Mouse (Mus musculus) forebrain, embryonic 11.5 days (tissue): ENCODE measurements around the gene P4ha2. TPM values are rescaled to one million over a fixed set of nuclear protein-coding genes. Genes with fewer than 3 reads are reported as not detected.

Experiments
- ATAC-seq: fragments of 200-750 bp; cut with Nextera tagmentation; replicated peaks from 2 replicates; pipeline ENCODE4 v1.8.0; 2017; ENCODE audit warnings: moderate TSS enrichment; ENCODE audit not compliant: low FRiP score
- DNase-seq: peaks from one replicate; pipeline ENCODE4 v3.0.0-alpha.2; 2017; ENCODE audit warnings: low spot score
- H3K27ac ChIP-seq: fragments of 300-500 bp; sonication (generic); 2 replicates; pipeline ENCODE4 v1.5.1; 2014; ENCODE audit warnings: low read depth, low read length
- H3K27me3 ChIP-seq: fragments of 300-500 bp; sonication (generic); 2 replicates; pipeline ENCODE4 v1.6.1; 2014; ENCODE audit warnings: mild to moderate bottlenecking, low read length, mixed read lengths; ENCODE audit not compliant: control insufficient read depth, insufficient read depth
- H3K36me3 ChIP-seq: fragments of 300-500 bp; sonication (generic); 2 replicates; pipeline ENCODE4 v1.6.1; 2014; ENCODE audit warnings: mild to moderate bottlenecking, low read length, moderate library complexity, mixed read lengths; ENCODE audit not compliant: control insufficient read depth, insufficient read depth
- H3K4me1 ChIP-seq: fragments of 300-500 bp; sonication (generic); replicated peaks from 2 replicates; pipeline ENCODE4 v1.6.1; 2014; ENCODE audit warnings: low read length, mixed read lengths; ENCODE audit not compliant: control insufficient read depth, insufficient read depth
- H3K4me2 ChIP-seq: fragments of 300-500 bp; sonication (generic); 2 replicates; pipeline ENCODE4 v1.6.1; 2014; ENCODE audit warnings: low read depth, mild to moderate bottlenecking, low read length, moderate library complexity, mixed read lengths; ENCODE audit not compliant: severe bottlenecking
- H3K4me3 ChIP-seq: fragments of 300-500 bp; sonication (generic); 2 replicates; pipeline ENCODE4 v1.5.1; 2014; ENCODE audit warnings: low read depth, low read length
- H3K9ac ChIP-seq: fragments of 300-500 bp; sonication (generic); 2 replicates; pipeline ENCODE4 v1.6.1; 2014; ENCODE audit warnings: low read length
- H3K9me3 ChIP-seq: fragments of 300-500 bp; sonication (generic); 2 replicates; pipeline ENCODE4 v1.6.1; 2016; ENCODE audit warnings: low read length, mixed read lengths; ENCODE audit not compliant: control insufficient read depth
- WGBS: fragments of 180-500 bp; shearing (Covaris S2); extraction: QIAGEN DNeasy Blood & Tissue Kit; methylation state at CpG from one replicate; pipeline ENCODE4 v1.1.7; 2014; 5-methylcytosine and 5-hydroxymethylcytosine counted together
- polyA plus RNA-seq: library from polyadenylated mRNA; unstranded; fragments of >200 nt; fragmentation: Nextera tagmentation; extraction: Ambion mirVana; gene quantifications from 2 replicates; pipeline ENCODE4 v1.2.1, GENCODE M21; 2014

P4ha2 gene
- polyA plus RNA-seq, 1 experiment from 2014 or later, result 16.4 TPM

DNA sequence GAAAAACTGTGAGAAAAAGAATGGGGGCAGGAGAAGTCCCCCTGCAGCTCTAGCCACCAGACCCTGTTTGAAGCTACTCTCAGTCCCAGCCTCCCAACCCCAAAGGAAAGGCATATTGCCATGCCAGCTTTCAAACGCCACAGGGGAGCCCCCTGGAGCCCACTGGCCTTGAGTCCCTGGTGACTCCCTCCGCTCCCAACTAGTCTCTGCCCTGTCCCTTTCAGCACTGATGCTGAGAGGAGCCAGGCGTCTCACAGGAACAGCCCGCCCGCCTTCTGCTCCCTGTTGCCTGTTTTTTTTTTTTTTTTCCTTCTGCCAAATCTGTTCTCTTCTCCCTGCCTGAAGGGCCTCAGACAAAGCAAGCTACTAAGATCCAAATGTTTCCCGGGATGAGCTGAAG is 41.3 kb upstream of the P4ha2 start:
- DNase-seq (peak; percentile 45), ATAC-seq (no peak)
- peak overlapping the region; percentile 44; the same call in 1 of the 2 replicates for H3K9ac ChIP-seq
- H3K9me3 ChIP-seq, result no peaks in the 10 kb centered on the region
- H3K4me1 ChIP-seq, result peaks cover 18% of the 10 kb centered on the region
- H3K27me3 ChIP-seq, result no peaks in the 10 kb centered on the region
- no peak overlapping the region for H3K4me3 ChIP-seq
- 6% methylated on average over 6 of the region's 6 CpGs for WGBS
- no peaks in the 10 kb centered on the region for H3K36me3 ChIP-seq
- H3K4me2 ChIP-seq, result no peak overlapping the region; the same call in 1 of the 2 replicates
- peak overlapping the region; percentile 37 for H3K27ac ChIP-seq

DNA sequence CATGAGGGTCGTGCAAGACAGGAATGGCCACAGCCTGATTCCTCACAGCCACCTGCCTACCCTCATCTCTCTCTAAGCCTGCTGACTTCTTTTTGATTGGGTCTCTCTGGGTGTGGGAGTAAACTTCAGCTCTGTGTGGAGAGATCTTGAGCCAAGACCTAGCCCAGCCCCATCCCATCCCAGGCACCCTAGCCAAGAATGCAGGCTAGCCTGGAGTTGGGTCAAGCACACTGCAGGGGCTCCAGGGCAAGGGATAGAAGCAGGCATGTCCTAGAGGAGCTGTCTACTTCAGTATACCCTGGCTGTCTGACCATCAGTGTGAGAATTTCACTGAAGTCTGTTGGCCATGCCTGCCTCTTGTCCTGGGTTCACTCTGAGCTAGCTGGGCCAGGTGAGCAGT is 40.4 kb upstream of the P4ha2 start:
- DNase-seq (peak; percentile 40), ATAC-seq (no peak)
- Histone ChIP-seq H3K4me1 (peaks cover 18% of the 10 kb centered on the region), H3K4me2 (no peak overlapping the region), H3K9ac (no peak overlapping the region), H3K9me3 (no peaks in the 10 kb centered on the region), H3K4me3 (no peak overlapping the region), H3K27ac (no peak overlapping the region), H3K27me3 (no peaks in the 10 kb centered on the region), H3K36me3 (no peaks in the 10 kb centered on the region)
- WGBS, result 42% methylated on average over 1 of the region's 1 CpGs

DNA sequence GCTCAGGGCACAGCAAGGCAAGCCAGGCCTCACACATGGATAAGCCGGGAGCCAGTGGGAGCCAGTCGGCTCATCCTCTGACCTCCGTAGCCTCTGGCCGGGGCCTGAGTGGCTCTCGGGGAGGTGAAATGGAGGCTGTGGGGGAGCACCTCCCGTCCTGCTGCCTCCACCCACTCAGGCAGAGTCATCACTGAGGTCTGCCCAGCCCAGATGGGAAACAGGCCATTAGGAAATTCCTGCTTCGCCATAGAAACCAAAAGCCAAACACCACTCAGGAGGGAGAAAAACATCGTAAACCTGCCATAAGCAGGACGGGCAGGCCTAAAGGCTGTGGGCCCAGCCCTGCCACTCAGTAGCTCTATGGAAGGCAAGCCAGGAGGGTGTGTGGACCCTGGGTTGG is 39.6 kb upstream of the P4ha2 start:
- Histone ChIP-seq H3K4me1 (peaks cover 18% of the 10 kb centered on the region), H3K4me2 (no peak overlapping the region)

DNA sequence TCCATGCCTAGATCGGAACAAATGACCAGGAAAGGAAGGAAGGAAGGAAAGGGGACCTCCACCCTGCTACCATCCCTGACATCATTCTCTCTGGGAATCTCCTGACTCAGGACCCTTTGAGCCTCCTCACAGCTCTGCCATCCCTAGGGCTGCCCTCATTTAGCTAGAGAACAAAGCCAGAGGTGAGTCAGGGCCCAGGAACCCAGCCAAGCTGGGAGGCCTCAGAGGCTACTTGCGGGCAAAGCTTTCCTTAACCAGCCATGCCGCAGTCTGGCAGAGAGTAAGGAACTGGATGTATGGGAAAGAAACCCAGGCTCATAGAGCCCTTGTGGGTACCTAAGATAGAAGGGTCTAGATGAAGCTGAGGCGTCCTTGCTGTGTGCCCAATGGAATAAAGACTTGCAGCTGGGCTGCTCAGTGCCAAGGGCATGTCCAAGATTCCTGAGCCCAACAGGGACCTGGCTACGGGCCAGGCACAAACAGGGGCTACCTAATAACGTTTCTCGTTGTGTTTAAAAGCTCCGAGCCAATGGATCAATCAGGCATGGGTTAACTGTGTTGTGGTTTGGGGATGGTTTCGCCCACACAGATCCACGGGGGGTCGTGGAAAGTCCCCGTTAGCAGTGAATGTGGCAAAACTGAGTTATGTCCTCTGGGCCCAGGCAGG is 37.7 kb upstream of the P4ha2 start:
- Histone ChIP-seq H3K27ac (no peak overlapping the region), H3K9me3 (no peaks in the 10 kb centered on the region), H3K4me2 (no peak overlapping the region), H3K4me3 (no peak overlapping the region), H3K36me3 (no peaks in the 10 kb centered on the region), H3K27me3 (no peaks in the 10 kb centered on the region), H3K4me1 (peaks cover 18% of the 10 kb centered on the region), H3K9ac (no peak overlapping the region)
- ATAC-seq (no peak), DNase-seq (no peak)
- WGBS, result 73% methylated on average over 12 of the region's 12 CpGs

More for the DNA sequence above, 39.6 kb upstream of the P4ha2 start:
- ATAC-seq (no peak), DNase-seq (no peak)
- 53% methylated on average over 9 of the region's 9 CpGs for WGBS
- Histone ChIP-seq H3K9me3 (no peaks in the 10 kb centered on the region), H3K4me3 (no peak overlapping the region), H3K27ac (no peak overlapping the region), H3K27me3 (no peaks in the 10 kb centered on the region), H3K9ac (no peak overlapping the region), H3K36me3 (no peaks in the 10 kb centered on the region)

DNA sequence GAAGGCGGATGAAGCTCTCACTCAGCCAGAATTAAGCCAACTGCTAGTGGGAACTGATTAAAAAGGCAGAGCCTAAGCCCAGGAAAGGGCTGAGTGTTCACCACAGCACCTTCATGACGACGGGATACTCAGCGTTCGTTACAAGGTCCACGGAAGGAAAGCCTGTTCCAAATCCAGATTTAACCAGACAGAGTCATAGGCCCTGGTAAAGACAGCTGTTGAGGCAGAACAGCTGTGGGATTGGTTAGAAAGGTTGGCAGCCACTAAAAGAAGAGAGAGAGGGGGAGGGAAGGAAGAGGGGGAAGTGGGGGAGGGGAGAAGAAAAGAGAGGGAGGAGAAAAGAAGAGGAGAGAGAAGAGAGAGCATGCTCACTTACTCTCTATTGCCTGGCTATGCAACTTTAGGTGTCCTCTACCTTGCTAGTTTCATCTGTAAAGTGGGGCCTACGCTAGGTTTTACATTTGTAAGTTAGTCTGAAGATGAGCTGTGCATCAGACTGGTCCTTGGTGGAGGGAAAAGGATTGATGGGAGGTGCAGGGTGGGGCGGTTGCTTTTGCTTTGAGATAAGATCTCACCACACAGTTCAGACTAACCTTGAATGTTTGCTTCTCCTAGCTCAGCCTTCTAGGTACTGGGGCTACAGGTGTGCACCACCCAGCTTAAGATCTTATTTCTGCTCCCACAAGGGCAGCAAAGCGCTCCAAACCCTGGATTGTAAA is 37.0 kb upstream of the P4ha2 start:
- Histone ChIP-seq H3K27me3 (no peaks in the 10 kb centered on the region), H3K36me3 (no peaks in the 10 kb centered on the region), H3K4me3 (no peak overlapping the region), H3K4me1 (peaks cover 17% of the 10 kb centered on the region), H3K9ac (no peak overlapping the region), H3K4me2 (no peak overlapping the region), H3K9me3 (no peaks in the 10 kb centered on the region), H3K27ac (no peak overlapping the region)
- ATAC-seq, result no peak
- 82% methylated on average over 9 of the region's 9 CpGs for WGBS
- DNase-seq, result no peak

DNA sequence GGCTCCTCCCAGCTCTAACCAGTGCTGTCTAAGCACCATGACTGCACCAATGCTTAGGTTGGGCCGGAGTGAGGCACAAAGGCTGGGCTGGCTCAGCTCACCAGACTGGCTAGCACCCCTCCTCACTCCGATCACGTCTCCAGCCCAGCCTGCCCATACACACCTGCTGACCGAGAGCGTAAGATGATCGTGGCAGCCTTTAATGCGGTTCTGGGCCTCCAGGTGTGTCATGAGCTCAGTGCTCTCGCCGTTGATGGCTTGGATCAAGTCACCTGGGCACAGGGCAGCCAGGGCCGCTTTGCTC is 36.5 kb upstream of the P4ha2 start:
- ATAC-seq, result no peak
- no peaks in the 10 kb centered on the region for H3K27me3 ChIP-seq
- no peak overlapping the region for H3K4me2 ChIP-seq
- H3K4me1 ChIP-seq, result peaks cover 13% of the 10 kb centered on the region
- no peak for DNase-seq
- 86% methylated on average over 10 of the region's 10 CpGs for WGBS
- H3K27ac ChIP-seq, result no peak overlapping the region
- no peaks in the 10 kb centered on the region for H3K9me3 ChIP-seq
- H3K9ac ChIP-seq, result no peak overlapping the region
- no peaks in the 10 kb centered on the region for H3K36me3 ChIP-seq
- no peak overlapping the region for H3K4me3 ChIP-seq

DNA sequence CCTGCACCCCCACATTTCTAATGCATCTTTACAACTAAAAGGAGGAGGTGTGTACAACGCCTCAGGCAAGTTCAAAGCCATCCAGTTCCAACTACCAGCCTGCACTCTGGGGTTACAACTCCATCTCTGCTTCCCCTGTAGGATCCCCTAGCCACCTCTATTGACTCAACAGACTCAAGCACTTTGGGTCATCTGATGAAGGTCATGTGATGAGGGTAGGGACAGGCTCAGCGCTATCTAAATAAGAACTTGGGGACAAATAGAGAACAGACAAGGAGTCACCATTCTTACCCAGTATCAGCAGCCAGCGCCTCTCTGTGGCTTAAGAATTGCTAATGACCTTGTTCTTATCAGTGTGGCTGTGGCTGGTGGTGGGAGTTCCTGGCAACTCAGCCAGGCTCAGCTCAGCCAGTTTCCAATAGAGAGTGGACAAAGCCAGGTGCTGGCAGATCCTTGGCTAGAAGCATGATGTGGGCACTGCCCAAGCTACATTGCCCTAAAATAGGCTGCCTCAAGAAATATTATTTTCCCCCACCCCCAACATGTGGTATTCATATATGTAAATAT is 35.4 kb upstream of the P4ha2 start:
- H3K4me2 ChIP-seq, result no peak overlapping the region
- WGBS, result 79% methylated on average over 3 of the region's 3 CpGs
- DNase-seq, result no peak
- no peaks in the 10 kb centered on the region for H3K36me3 ChIP-seq
- H3K27me3 ChIP-seq, result no peaks in the 10 kb centered on the region
- ATAC-seq, result no peak
- peaks cover 9% of the 10 kb centered on the region for H3K4me1 ChIP-seq
- H3K4me3 ChIP-seq, result no peak overlapping the region
- no peak overlapping the region for H3K27ac ChIP-seq
- H3K9me3 ChIP-seq, result no peaks in the 10 kb centered on the region
- H3K9ac ChIP-seq, result no peak overlapping the region

DNA sequence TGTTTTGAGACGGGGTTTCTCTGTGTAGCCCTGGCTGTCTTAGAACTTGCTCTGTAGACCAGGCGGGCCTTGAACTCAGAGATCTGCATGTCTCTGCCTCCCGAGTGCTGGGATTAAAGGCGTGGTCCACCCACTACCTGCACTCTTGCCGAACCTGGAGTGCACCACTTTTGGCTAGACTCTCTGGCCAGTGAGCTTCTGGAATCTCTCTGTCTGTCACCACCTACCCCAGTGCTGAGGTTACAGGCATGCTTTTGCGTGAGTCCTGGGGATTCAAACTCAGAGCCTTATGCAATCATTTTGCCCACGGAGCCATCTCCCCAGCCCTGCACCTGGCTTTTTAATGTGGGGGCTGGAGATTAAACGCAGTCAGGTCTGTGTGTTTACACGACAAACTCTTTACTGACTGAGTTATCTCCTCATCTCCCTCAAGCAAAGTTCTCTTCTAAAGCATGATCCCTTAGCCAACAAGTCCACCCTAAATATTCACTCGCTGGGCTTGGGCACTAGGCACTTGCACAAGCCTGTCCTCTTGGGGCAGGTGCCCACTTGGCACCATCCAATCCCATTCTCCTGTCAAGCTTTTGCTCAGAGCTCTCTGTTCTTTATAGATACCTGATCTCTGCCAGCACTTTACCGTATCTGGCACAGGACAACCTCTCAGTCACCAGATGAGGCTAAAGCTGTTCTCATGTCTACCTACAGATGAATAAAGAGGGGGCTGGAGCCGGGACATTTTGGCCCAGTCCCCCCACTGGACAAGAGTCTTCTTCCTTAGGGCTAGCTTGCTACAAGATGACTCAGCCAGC is 34.6 kb upstream of the P4ha2 start:
- Histone ChIP-seq H3K36me3 (no peaks in the 10 kb centered on the region), H3K4me3 (no peak overlapping the region), H3K4me1 (peaks cover 9% of the 10 kb centered on the region), H3K27me3 (no peaks in the 10 kb centered on the region), H3K27ac (no peak overlapping the region), H3K4me2 (no peak overlapping the region), H3K9ac (no peak overlapping the region), H3K9me3 (no peaks in the 10 kb centered on the region)
- DNase-seq, result no peak
- no peak for ATAC-seq
- WGBS, result 91% methylated on average over 12 of the region's 12 CpGs
